Mouse (Mus musculus): ENCODE data around the gene Lrrc36.

- TF ChIP-seq POLR2A (IDR thresholded peaks at IDR 0.05; ENCODE audit: borderline replicate concordance, extremely low read depth, low read depth, low read length) (no peak), CTCF (IDR thresholded peaks at IDR 0.05; ENCODE audit: insufficient read depth, low read length) (no peak)
Measured at GRCm38 (mm10) chr8:105470262-105470661, 56.9 kb downstream of the Lrrc36 start.

All from lung, adult 2 months (tissue).